Comparison of ENCODE assay signal across 9 mouse cellular contexts in the genomic region with DNA sequence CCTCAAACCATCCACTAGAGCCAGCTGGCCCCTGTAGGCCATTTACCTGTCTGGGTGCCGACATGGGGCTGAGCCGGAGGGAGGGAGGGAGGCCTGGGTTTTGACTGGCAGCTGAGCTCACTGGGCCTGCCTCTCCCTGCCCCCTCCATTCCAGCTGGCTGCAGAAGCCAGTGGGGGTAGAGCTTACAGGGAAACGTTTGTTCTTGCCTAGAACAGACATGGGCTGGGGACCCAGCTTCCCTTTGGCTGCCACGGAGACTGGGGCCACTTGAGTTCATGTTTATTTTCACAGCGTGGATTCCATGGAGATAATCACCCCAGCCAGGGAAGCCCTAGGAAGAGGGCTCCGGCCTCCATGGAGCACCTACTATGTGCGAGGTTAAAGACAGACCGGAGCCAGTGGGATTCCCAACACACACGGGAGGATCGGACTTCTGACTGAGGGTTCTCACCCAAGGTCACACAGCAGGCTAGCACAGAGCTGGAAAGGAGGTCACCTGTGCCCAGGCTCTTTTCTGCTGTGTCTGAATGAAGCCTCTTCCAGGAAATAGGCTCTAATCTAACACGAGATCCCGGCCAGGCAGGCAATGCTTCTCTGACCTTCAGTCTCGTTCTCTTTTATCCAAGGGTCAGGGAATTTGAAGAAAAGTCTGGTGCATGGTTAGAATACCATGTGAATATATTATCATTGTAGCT. TPM values are rescaled to one million over a fixed set of nuclear protein-coding genes. Genes with fewer than 3 reads are reported as not detected.
DNase-seq lines count a peak whose midpoint lies in the region; ATAC-seq lines count a peak whose summit lies in the region.
"Had no signal": no experiment of that assay in that cellular context is flagged by ENCODE, and none has a peak within 500 bp of the region (broad histone marks: within the 10 kb centered on the region; RNA-seq: fewer than 3 reads in every experiment).

No protein-coding gene starts in this region.

- no peak overlapping the region for H3K4me3 ChIP-seq in forebrain, embryonic 16.5 days (replicated peaks; ENCODE audit: low read length)
- H3K4me3 ChIP-seq in forebrain, embryonic 13.5 days: no peak overlapping the region
- H3K4me3 ChIP-seq in embryonic facial prominence, embryonic 10.5 days: no peak overlapping the region
- H3K4me3 ChIP-seq in hindbrain, embryonic 12.5 days: no peak overlapping the region
- no peak overlapping the region for H3K4me3 ChIP-seq in lung, embryonic 16.5 days (ENCODE audit: low read length)

- H3K4me2 ChIP-seq in forebrain, embryonic 16.5 days (ENCODE audit: low read length): no peak overlapping the region
- H3K4me2 ChIP-seq in forebrain, embryonic 13.5 days: no peak overlapping the region
- no peak overlapping the region for H3K4me2 ChIP-seq in hindbrain, embryonic 12.5 days (replicated peaks)
- no peak overlapping the region for H3K4me2 ChIP-seq in lung, embryonic 16.5 days (ENCODE audit: low read depth, low read length)

- peak; percentile 40; the same call in 1 of the 2 replicates for ATAC-seq in forebrain, embryonic 16.5 days
- ATAC-seq in forebrain, embryonic 13.5 days: no peak
- peak; percentile 43; the same call in 1 of the 2 replicates for ATAC-seq in hindbrain, embryonic 12.5 days (ENCODE audit: low FRiP score)
- peak; percentile 81 for ATAC-seq in lung, embryonic 16.5 days (ENCODE audit: low read depth)

- H3K9me3 ChIP-seq in forebrain, embryonic 16.5 days (ENCODE audit: control insufficient read depth, low read length): no peaks in the 10 kb centered on the region
- no peaks in the 10 kb centered on the region for H3K9me3 ChIP-seq in forebrain, embryonic 13.5 days (replicated peaks)
- H3K9me3 ChIP-seq in embryonic facial prominence, embryonic 10.5 days: no peaks in the 10 kb centered on the region
- no peaks in the 10 kb centered on the region for H3K9me3 ChIP-seq in hindbrain, embryonic 12.5 days (replicated peaks)
- H3K9me3 ChIP-seq in lung, embryonic 16.5 days (ENCODE audit: control insufficient read depth, low read length): no peaks in the 10 kb centered on the region

- WGBS in forebrain, embryonic 16.5 days: 42% methylated on average over 13 of the region's 13 CpGs
- 34% methylated on average over 13 of the region's 13 CpGs for WGBS in forebrain, embryonic 13.5 days
- 20% methylated on average over 13 of the region's 13 CpGs for WGBS in embryonic facial prominence, embryonic 10.5 days
- WGBS in hindbrain, embryonic 12.5 days: 34% methylated on average over 13 of the region's 13 CpGs
- WGBS in lung, embryonic 16.5 days: 11% methylated on average over 12 of the region's 13 CpGs

- H3K9ac ChIP-seq in forebrain, embryonic 16.5 days (replicated peaks; ENCODE audit: low read depth, low read length): no peak overlapping the region
- no peak overlapping the region for H3K9ac ChIP-seq in forebrain, embryonic 13.5 days
- H3K9ac ChIP-seq in hindbrain, embryonic 12.5 days: no peak overlapping the region
- no peak overlapping the region for H3K9ac ChIP-seq in lung, embryonic 16.5 days (ENCODE audit: low read length)

- peak; percentile 78 for DNase-seq in embryonic facial prominence, embryonic 10.5 days (ENCODE audit: low spot score)
- DNase-seq in adrenal gland, postnatal 14 days: no peak
- DNase-seq in kidney, adult 18-20 months: no peak
- DNase-seq in kidney, postnatal 10 days: no peak

- no peaks in the 10 kb centered on the region for H3K36me3 ChIP-seq in forebrain, embryonic 16.5 days (ENCODE audit: control insufficient read depth, insufficient read depth)
- no peaks in the 10 kb centered on the region for H3K36me3 ChIP-seq in forebrain, embryonic 13.5 days (ENCODE audit: poor library complexity, severe bottlenecking)
- no peaks in the 10 kb centered on the region for H3K36me3 ChIP-seq in embryonic facial prominence, embryonic 10.5 days (replicated peaks)
- H3K36me3 ChIP-seq in hindbrain, embryonic 12.5 days: no peaks in the 10 kb centered on the region
- no peaks in the 10 kb centered on the region for H3K36me3 ChIP-seq in lung, embryonic 16.5 days (ENCODE audit: control insufficient read depth, insufficient read depth, low read length)

- H3K27ac ChIP-seq in forebrain, embryonic 16.5 days (ENCODE audit: low read length): no peak overlapping the region
- no peak overlapping the region for H3K27ac ChIP-seq in forebrain, embryonic 13.5 days
- peak overlapping the region; percentile 36 for H3K27ac ChIP-seq in embryonic facial prominence, embryonic 10.5 days (replicated peaks)
- H3K27ac ChIP-seq in hindbrain, embryonic 12.5 days: no peak overlapping the region
- H3K27ac ChIP-seq in lung, embryonic 16.5 days (ENCODE audit: low read length): no peak overlapping the region

- no peaks in the 10 kb centered on the region for H3K4me1 ChIP-seq in forebrain, embryonic 16.5 days (replicated peaks; ENCODE audit: control insufficient read depth, insufficient read depth, low read length)
- H3K4me1 ChIP-seq in forebrain, embryonic 13.5 days: peaks cover 14% of the 10 kb centered on the region
- peaks cover 45% of the 10 kb centered on the region for H3K4me1 ChIP-seq in embryonic facial prominence, embryonic 10.5 days
- peaks cover 24% of the 10 kb centered on the region for H3K4me1 ChIP-seq in hindbrain, embryonic 12.5 days
- peaks cover 13% of the 10 kb centered on the region for H3K4me1 ChIP-seq in lung, embryonic 16.5 days (replicated peaks; ENCODE audit: control insufficient read depth, insufficient read depth, low read length)

- no peaks in the 10 kb centered on the region for H3K27me3 ChIP-seq in forebrain, embryonic 16.5 days (replicated peaks; ENCODE audit: control insufficient read depth, insufficient read depth, low read length)
- peaks cover 14% of the 10 kb centered on the region; the same call in 1 of the 2 replicates for H3K27me3 ChIP-seq in forebrain, embryonic 13.5 days
- H3K27me3 ChIP-seq in embryonic facial prominence, embryonic 10.5 days (replicated peaks; ENCODE audit: low read depth, poor library complexity, severe bottlenecking): peaks cover 43% of the 10 kb centered on the region
- H3K27me3 ChIP-seq in hindbrain, embryonic 12.5 days: peaks cover 12% of the 10 kb centered on the region
- H3K27me3 ChIP-seq in lung, embryonic 16.5 days (ENCODE audit: control insufficient read depth, insufficient read depth, low read depth, low read length): no peaks in the 10 kb centered on the region

RNA-seq across cellular contexts. Expression of a gene that starts 25.2 kb away (rescaled TPM):
- polyA plus RNA-seq in forebrain, embryonic 16.5 days (2015; fragmentation: Nextera tagmentation; extraction: Ambion mirVana): not detected in 2 replicates
- 0.12 and 0.54 TPM in 2 replicates for polyA plus RNA-seq in forebrain, embryonic 13.5 days (2015; fragmentation: Nextera tagmentation; extraction: Ambion mirVana)
- 0.85 and 0.99 TPM in 2 replicates for polyA plus RNA-seq in embryonic facial prominence, embryonic 10.5 days (2016; fragmentation: Nextera tagmentation; extraction: Ambion mirVana)
- 5.0 and 5.6 TPM in 2 replicates for polyA plus RNA-seq in hindbrain, embryonic 12.5 days (2016; fragmentation: Nextera tagmentation; extraction: Ambion mirVana)
- 0.05 TPM in 1 of 2 replicates, not detected in the other for polyA plus RNA-seq in lung, embryonic 16.5 days (2015; fragmentation: Nextera tagmentation; extraction: Ambion mirVana)
- total RNA-seq in adrenal gland, postnatal 14 days (2021): not detected in 2 replicates
- polyA plus RNA-seq: liver, embryonic 16.5 days had no signal
